8 mouse cellular contexts compared by ENCODE assay signal in genomic region chr14:77011804-77012203, GRCm38 (mm10). TPM values are rescaled to one million over a fixed set of nuclear protein-coding genes. Genes with fewer than 3 reads are reported as not detected.
DNase-seq lines count a peak whose midpoint lies in the region; ATAC-seq and TF ChIP-seq lines count a peak whose summit lies in the region.

No protein-coding gene starts in this region.

- no peak overlapping the region for H3K4me3 ChIP-seq in lung, postnatal 0 days (ENCODE audit: low read depth, low read length)

- H3K36me3 ChIP-seq in lung, postnatal 0 days (ENCODE audit: insufficient read depth, low read length): no peaks in the 10 kb centered on the region

- H3K27ac ChIP-seq in lung, postnatal 0 days (ENCODE audit: low read length): no peak overlapping the region

- no peak for TF ChIP-seq EP300 in lung, postnatal 0 days (IDR thresholded peaks at IDR 0.05)

- ATAC-seq in common myeloid progenitor, adult 5-6 weeks (replicated peaks; ENCODE audit: low read depth, poor library complexity, severe bottlenecking): peak; percentile 79; the same call in 1 of the 2 replicates
- peak; percentile 17; the same call in 1 of the 2 replicates for ATAC-seq in lung, postnatal 0 days

- H3K9ac ChIP-seq in lung, postnatal 0 days (replicated peaks; ENCODE audit: low read depth): no peak overlapping the region

- H3K4me2 ChIP-seq in lung, postnatal 0 days (replicated peaks; ENCODE audit: low read depth, low read length): no peak overlapping the region

- H3K9me3 ChIP-seq in lung, postnatal 0 days (ENCODE audit: low read length): no peaks in the 10 kb centered on the region

- H3K4me1 ChIP-seq in lung, postnatal 0 days (ENCODE audit: insufficient read depth, low read depth, low read length): no peaks in the 10 kb centered on the region

- DNase-seq in ES-CJ7 (ENCODE audit: low read depth, low spot score): peak; percentile 73
- DNase-seq in adrenal gland, adult 18-20 months (ENCODE audit: low spot score in 2 of 2): peak; percentile 67 to 69
- peak; percentile 13 for DNase-seq in gastrocnemius, postnatal 25 days
- peak; percentile 60 to 79 for DNase-seq in kidney, postnatal 36 days
- peak; percentile 77 for DNase-seq in lung, postnatal 0 days (ENCODE audit: low spot score)
- DNase-seq in retina, embryonic 14.5 days (ENCODE audit: low spot score): peak; percentile 90
- peak; percentile 29 for DNase-seq in yolk sac, embryonic 10.5 days (ENCODE audit: low spot score)

- H3K27me3 ChIP-seq in lung, postnatal 0 days (replicated peaks; ENCODE audit: insufficient read depth, low read length): no peaks in the 10 kb centered on the region

- TF ChIP-seq CTCF in lung, postnatal 0 days (IDR thresholded peaks at IDR 0.05): peak; percentile 92

- 6% methylated on average over 3 of the region's 3 CpGs for WGBS in lung, postnatal 0 days

RNA-seq across cellular contexts. Expression of gene Ccdc122, which starts 24.8 kb away (rescaled TPM):
- total RNA-seq in adrenal gland, adult 18-20 months (2021): 1 to 10 TPM; 4.6 to 5.7 TPM
- total RNA-seq in common myeloid progenitor, adult 5-6 weeks (2017): 19.4 and 26.2 TPM in 2 replicates
- total RNA-seq in gastrocnemius, postnatal 25 days (2021): under 1 TPM; 0.49 to 0.62 TPM
- 6.2 and 8.2 TPM in 2 replicates for polyA plus RNA-seq in lung, postnatal 0 days (2015; fragmentation: Nextera tagmentation; extraction: Ambion mirVana)

RNA-seq across cellular contexts. Expression of gene Lacc1, which starts 24.9 kb away (rescaled TPM):
- 1 to 10 TPM; 5.6 to 7.3 TPM for total RNA-seq in adrenal gland, adult 18-20 months (2021)
- total RNA-seq in common myeloid progenitor, adult 5-6 weeks (2017): 8.4 and 10.0 TPM in 2 replicates
- 1 to 10 TPM in 1 of 2 experiments, under 1 TPM in 1; 0.96 to 1.2 TPM for total RNA-seq in gastrocnemius, postnatal 25 days (2021)
- 5.0 and 6.5 TPM in 2 replicates for polyA plus RNA-seq in lung, postnatal 0 days (2015; fragmentation: Nextera tagmentation; extraction: Ambion mirVana)

Comparison
In these comparisons a context has a peak if more than half of its experiments do, and no peak if none do; other contexts are left out.
1. DNase-seq: peak in every context shown above with its lines; median percentile 90 in retina, embryonic 14.5 days; 77 in lung, postnatal 0 days; 73 in ES-CJ7; 70 in kidney, postnatal 36 days; 68 in adrenal gland, adult 18-20 months; 29 in yolk sac, embryonic 10.5 days; 13 in gastrocnemius, postnatal 25 days.